Mouse (Mus musculus) MEL (cell line): ENCODE data around the gene Wdsub1.
"Not testable (repeated sequence)": the region's sequence is repeated elsewhere in the genome, so short reads cannot be mapped to it uniquely, and the experiment has no call there.

ENCODE experiments used
- BHLHE40 ChIP-seq: IDR thresholded peaks from 2 replicates; pipeline ENCODE4 v1.6.1; 2012; ENCODE audit warnings: low read depth, mild to moderate bottlenecking, inconsistent platforms, low read length, improper control_type of control experiment, borderline replicate concordance
- CHD2 ChIP-seq: IDR thresholded peaks from 2 replicates; pipeline ENCODE4 v1.6.1; 2011; ENCODE audit warnings: low read length, improper control_type of control experiment
- CTCF ChIP-seq, 3 experiments: IDR thresholded peaks in 2 of 3; conservative IDR thresholded peaks in 1 of 3; 2 replicates each; pipeline ENCODE4 v1.5.1; 2011 to 2012; ENCODE audit warnings: low read length in 3 of 3, low read depth in 2 of 3, mild to moderate bottlenecking in 2 of 3, improper control_type of control experiment in 1 of 3, inconsistent platforms in 1 of 3, mixed read lengths in 1 of 3, moderate library complexity in 1 of 3; ENCODE audit not compliant: control insufficient read depth in 1 of 3, insufficient read depth in 1 of 3, poor library complexity in 1 of 3, severe bottlenecking in 1 of 3
- ELF1 ChIP-seq: IDR thresholded peaks from 2 replicates; pipeline ENCODE4 v1.6.1; 2014; ENCODE audit warnings: low read depth, mild to moderate bottlenecking, inconsistent platforms, low read length, improper control_type of control experiment, moderate library complexity
- EP300 ChIP-seq, 2 experiments: IDR thresholded peaks; 2 replicates each; pipeline ENCODE4 v1.6.1; 2011; ENCODE audit warnings: improper control_type of control experiment in 2 of 2, low read length in 2 of 2, low read depth in 1 of 2, mild to moderate bottlenecking in 1 of 2
- ZC3H11A ChIP-seq: IDR thresholded peaks from 2 replicates; pipeline ENCODE4 v1.6.1; 2012; ENCODE audit warnings: low read depth, mild to moderate bottlenecking, inconsistent platforms, low read length, improper control_type of control experiment

- not testable (repeated sequence) for TF ChIP-seq ZC3H11A; CTCF (IDR thresholded peaks at IDR 0.05 in 2 of 3, conservative IDR thresholded peaks at IDR 0.05 in 1 of 3; ENCODE audit: control insufficient read depth in 1 of 3, insufficient read depth in 1 of 3, low read depth in 2 of 3, low read length in 3 of 3, poor library complexity in 1 of 3, severe bottlenecking in 1 of 3); BHLHE40; CHD2; ELF1; EP300 (IDR thresholded peaks at IDR 0.05; ENCODE audit: low read depth in 1 of 2, low read length in 2 of 2)
These were observed 30.5 kb downstream of the Wdsub1 start for GRCm38 (mm10) chr2:59851885-59852284.
